7 mouse cellular contexts compared by ENCODE assay signal in the genomic region with DNA sequence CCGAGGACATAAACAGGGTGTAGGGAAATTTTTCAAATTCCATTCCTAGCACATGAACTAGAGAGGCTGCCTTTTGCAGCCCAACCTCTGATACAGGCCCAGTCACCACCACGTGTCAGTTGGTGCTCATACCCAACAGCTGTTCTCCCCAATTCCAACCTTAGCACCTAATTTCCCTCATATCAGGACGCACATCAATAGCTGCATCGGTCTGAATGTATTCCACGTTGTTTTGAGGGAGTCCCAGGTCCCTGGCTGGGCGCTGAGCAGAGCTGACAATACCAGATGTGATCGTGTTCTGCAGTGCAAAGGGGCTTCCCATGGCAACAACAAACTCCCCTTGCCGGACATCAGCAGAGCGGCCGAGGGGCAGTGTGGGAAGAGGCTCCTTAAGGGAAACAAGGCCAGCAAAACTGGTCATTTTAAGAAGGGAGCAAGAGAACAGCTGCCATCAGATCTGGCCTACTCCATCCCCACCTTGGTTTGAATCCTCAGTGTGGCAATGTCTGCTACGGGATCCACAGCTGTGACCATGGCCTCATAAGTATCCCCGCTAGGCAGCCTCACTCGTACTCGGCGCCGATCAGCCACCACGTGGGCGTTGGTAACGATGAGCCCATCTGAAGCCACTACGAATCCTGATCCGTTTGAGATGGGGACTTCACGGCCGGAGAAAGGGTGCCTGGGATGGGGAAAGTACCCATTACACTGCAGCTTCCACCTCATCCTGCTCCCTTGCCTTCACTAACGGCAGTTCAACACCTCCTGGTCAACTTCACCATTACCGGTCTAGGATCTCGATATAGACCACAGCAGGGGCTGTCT. TPM values are rescaled to one million over a fixed set of nuclear protein-coding genes. Genes with fewer than 3 reads are reported as not detected.
DNase-seq lines count a peak whose midpoint lies in the region; ATAC-seq and TF ChIP-seq lines count a peak whose summit lies in the region.

No protein-coding gene starts in this region.

- peaks cover 6% of the 10 kb centered on the region; the same call in 1 of the 2 replicates for H3K36me3 ChIP-seq in forebrain, embryonic 16.5 days (ENCODE audit: control insufficient read depth, insufficient read depth)
- H3K36me3 ChIP-seq in megakaryocyte, embryonic 14.5 days (replicated peaks; ENCODE audit: low read length), result peaks cover 80% of the 10 kb centered on the region

- H3K4me3 ChIP-seq in forebrain, embryonic 16.5 days (replicated peaks; ENCODE audit: low read length), result peak overlapping the region; percentile 98
- H3K4me3 ChIP-seq in megakaryocyte, embryonic 14.5 days (replicated peaks), result peak overlapping the region; percentile 99

- peak overlapping the region; percentile 88 for H3K27ac ChIP-seq in forebrain, embryonic 16.5 days (ENCODE audit: low read length)

- TF ChIP-seq POLR2A in brain, embryonic 14.5 days (IDR thresholded peaks at IDR 0.05; ENCODE audit: borderline replicate concordance, extremely low read depth, insufficient read depth, insufficient read length, poor library complexity, severe bottlenecking), result no peak

- no peaks in the 10 kb centered on the region for H3K9me3 ChIP-seq in forebrain, embryonic 16.5 days (ENCODE audit: control insufficient read depth, low read length)
- no peaks in the 10 kb centered on the region for H3K9me3 ChIP-seq in megakaryocyte, embryonic 14.5 days

- H3K4me1 ChIP-seq in forebrain, embryonic 16.5 days (replicated peaks; ENCODE audit: control insufficient read depth, insufficient read depth, low read length), result peaks cover 24% of the 10 kb centered on the region
- H3K4me1 ChIP-seq in megakaryocyte, embryonic 14.5 days, result peaks cover 86% of the 10 kb centered on the region

- no peak for ATAC-seq in forebrain, embryonic 16.5 days

- no peak for TF ChIP-seq CTCF in brain, embryonic 14.5 days (IDR thresholded peaks at IDR 0.05; ENCODE audit: borderline replicate concordance, extremely low read depth, insufficient read depth, insufficient read length)

- H3K4me2 ChIP-seq in forebrain, embryonic 16.5 days (ENCODE audit: low read length), result peak overlapping the region; percentile 91

- DNase-seq in 3134 (ENCODE audit: extremely low read depth, insufficient read length, low spot score) (peak; percentile 59), A20 (ENCODE audit: low read depth, low spot score) (peak; percentile 58)
- peak; percentile 55 for DNase-seq in brain, embryonic 14.5 days (ENCODE audit: low read depth)
- peak; percentile 41 to 51 for DNase-seq in layer of hippocampus, adult 8-10 months (ENCODE audit: low spot score in 2 of 2)
- DNase-seq in spleen, adult 12 weeks (ENCODE audit: low spot score), result peak; percentile 42

- H3K9ac ChIP-seq in forebrain, embryonic 16.5 days (replicated peaks; ENCODE audit: low read depth, low read length), result peak overlapping the region; percentile 94

- WGBS in forebrain, embryonic 16.5 days, result 3% methylated on average over 26 of the region's 26 CpGs

- H3K27me3 ChIP-seq in forebrain, embryonic 16.5 days (replicated peaks; ENCODE audit: control insufficient read depth, insufficient read depth, low read length), result no peaks in the 10 kb centered on the region
- no peaks in the 10 kb centered on the region for H3K27me3 ChIP-seq in megakaryocyte, embryonic 14.5 days (replicated peaks)

RNA-seq across cellular contexts. Expression of a gene that starts 1.0 kb away (rescaled TPM):
- 222 and 386 TPM in 2 replicates for polyA plus RNA-seq in brain, embryonic 14.5 days (2012; rRNA removed)
- polyA plus RNA-seq in forebrain, embryonic 16.5 days (2015; fragmentation: Nextera tagmentation; extraction: Ambion mirVana), result 157 and 186 TPM in 2 replicates
- total RNA-seq in layer of hippocampus, adult 8-10 months (2022), result 100 to 1,000 TPM; 123 to 153 (median 136) TPM
- polyA plus RNA-seq in megakaryocyte, embryonic 14.5 days (2012; ENCODE audit: insufficient read depth, low replicate concordance), result 1,695 and 4,915 TPM in 2 replicates

RNA-seq across cellular contexts. Expression of a gene that starts 1.7 kb away (rescaled TPM):
- polyA plus RNA-seq in brain, embryonic 14.5 days (2012; rRNA removed), result 63.4 and 99.1 TPM in 2 replicates
- polyA plus RNA-seq in forebrain, embryonic 16.5 days (2015; fragmentation: Nextera tagmentation; extraction: Ambion mirVana), result 70.7 and 77.8 TPM in 2 replicates
- 10 to 100 TPM; 50.0 to 60.6 (median 51.8) TPM for total RNA-seq in layer of hippocampus, adult 8-10 months (2022)
- polyA plus RNA-seq in megakaryocyte, embryonic 14.5 days (2012; ENCODE audit: insufficient read depth, low replicate concordance), result 27.7 and 49.5 TPM in 2 replicates

RNA-seq across cellular contexts. Expression of a gene that starts 4.3 kb away (rescaled TPM):
- 1.0 and 1.8 TPM in 2 replicates for polyA plus RNA-seq in brain, embryonic 14.5 days (2012; rRNA removed)
- 0.30 and 0.31 TPM in 2 replicates for polyA plus RNA-seq in forebrain, embryonic 16.5 days (2015; fragmentation: Nextera tagmentation; extraction: Ambion mirVana)
- 1 to 10 TPM in 3 of 4 experiments, under 1 TPM in 1; 0.41 to 2.1 (median 1.5) TPM for total RNA-seq in layer of hippocampus, adult 8-10 months (2022)
- polyA plus RNA-seq in megakaryocyte, embryonic 14.5 days (2012; ENCODE audit: insufficient read depth, low replicate concordance), result 0.22 TPM in 1 of 2 replicates, not detected in the other

RNA-seq across cellular contexts. Expression of a gene that starts 16.7 kb away (rescaled TPM):
- polyA plus RNA-seq in brain, embryonic 14.5 days (2012; rRNA removed), result 0.31 TPM in 1 of 2 replicates, not detected in the other
- polyA plus RNA-seq in forebrain, embryonic 16.5 days (2015; fragmentation: Nextera tagmentation; extraction: Ambion mirVana), result not detected in 2 replicates
- not detected for total RNA-seq in layer of hippocampus, adult 8-10 months (2022)
- not detected in 2 replicates for polyA plus RNA-seq in megakaryocyte, embryonic 14.5 days (2012; ENCODE audit: insufficient read depth, low replicate concordance)

RNA-seq across cellular contexts. Expression of a gene that starts 19.4 kb away (rescaled TPM):
- polyA plus RNA-seq in brain, embryonic 14.5 days (2012; rRNA removed), result 6.7 and 7.3 TPM in 2 replicates
- polyA plus RNA-seq in forebrain, embryonic 16.5 days (2015; fragmentation: Nextera tagmentation; extraction: Ambion mirVana), result 5.3 and 6.0 TPM in 2 replicates
- 1 to 10 TPM; 2.5 to 4.7 (median 3.2) TPM for total RNA-seq in layer of hippocampus, adult 8-10 months (2022)
- polyA plus RNA-seq in megakaryocyte, embryonic 14.5 days (2012; ENCODE audit: insufficient read depth, low replicate concordance), result 0.40 and 4.2 TPM in 2 replicates
